Mouse (Mus musculus) splenic B cell, adult 2 months (primary cell): Measurements from ENCODE around the gene Ctnnd2.

Experiments used
- DNase-seq: peaks from one replicate; pipeline ENCODE4 v3.0.0-alpha.2; 2011; ENCODE audit warnings: low read depth, low spot score
- H3K27me3 ChIP-seq: 2 replicates; pipeline ENCODE4 v1.6.1; 2012; ENCODE audit warnings: mild to moderate bottlenecking, low read length, moderate library complexity, mixed read lengths; ENCODE audit not compliant: control insufficient read depth, poor library complexity, insufficient read depth, severe bottlenecking
- H3K36me3 ChIP-seq: 2 replicates; pipeline ENCODE4 v1.6.1; 2012; ENCODE audit warnings: mild to moderate bottlenecking, low read length, moderate library complexity, mixed read lengths; ENCODE audit not compliant: control insufficient read depth, poor library complexity, insufficient read depth, severe bottlenecking

Gene Ctnnd2

GRCm38 (mm10) chr15:30199785-30200184 lies 27.4 kb downstream of the Ctnnd2 start:
- H3K36me3 ChIP-seq: no peaks in the 10 kb centered on the region
- no peak for DNase-seq

GRCm38 (mm10) chr15:30201211-30201610 lies 28.8 kb downstream of the Ctnnd2 start:
- Histone ChIP-seq H3K36me3 (no peaks in the 10 kb centered on the region), H3K27me3 (no peaks in the 10 kb centered on the region)
- no peak for DNase-seq

More at GRCm38 (mm10) chr15:30199785-30200184, 27.4 kb downstream of the Ctnnd2 start:
- no peaks in the 10 kb centered on the region for H3K27me3 ChIP-seq

- Histone ChIP-seq H3K27me3 (no peaks in the 10 kb centered on the region), H3K36me3 (no peaks in the 10 kb centered on the region)
- no peak for DNase-seq
These were observed 29.2 kb downstream of the Ctnnd2 start for GRCm38 (mm10) chr15:30201617-30202016.

GRCm38 (mm10) chr15:30212746-30213145 lies 40.4 kb downstream of the Ctnnd2 start:
- Histone ChIP-seq H3K36me3 (no peaks in the 10 kb centered on the region), H3K27me3 (no peaks in the 10 kb centered on the region)
- no peak for DNase-seq

- DNase-seq: no peak
- H3K36me3 ChIP-seq: no peaks in the 10 kb centered on the region
- no peaks in the 10 kb centered on the region for H3K27me3 ChIP-seq
These were observed 43.5 kb downstream of the Ctnnd2 start for GRCm38 (mm10) chr15:30215871-30216270.

- DNase-seq: no peak
- Histone ChIP-seq H3K36me3 (no peaks in the 10 kb centered on the region), H3K27me3 (no peaks in the 10 kb centered on the region)
These were observed 56.7 kb downstream of the Ctnnd2 start for GRCm38 (mm10) chr15:30229112-30229511.

GRCm38 (mm10) chr15:30235210-30236034 lies 63.0 kb downstream of the Ctnnd2 start:
- no peak for DNase-seq
- Histone ChIP-seq H3K36me3 (no peaks in the 10 kb centered on the region), H3K27me3 (no peaks in the 10 kb centered on the region)

- Histone ChIP-seq H3K36me3 (no peaks in the 10 kb centered on the region), H3K27me3 (no peaks in the 10 kb centered on the region)
These were observed 68.5 kb downstream of the Ctnnd2 start for GRCm38 (mm10) chr15:30240881-30241280.

GRCm38 (mm10) chr15:30268822-30269221 lies 96.4 kb downstream of the Ctnnd2 start:
- no peaks in the 10 kb centered on the region for H3K36me3 ChIP-seq
- DNase-seq: no peak
- no peaks in the 10 kb centered on the region for H3K27me3 ChIP-seq

More at GRCm38 (mm10) chr15:30240881-30241280, 68.5 kb downstream of the Ctnnd2 start:
- no peak for DNase-seq

GRCm38 (mm10) chr15:30271141-30271572 lies 98.8 kb downstream of the Ctnnd2 start:
- no peaks in the 10 kb centered on the region for H3K27me3 ChIP-seq
- DNase-seq: no peak
- no peaks in the 10 kb centered on the region for H3K36me3 ChIP-seq

- Histone ChIP-seq H3K36me3 (no peaks in the 10 kb centered on the region), H3K27me3 (no peaks in the 10 kb centered on the region)
- no peak for DNase-seq
These were observed 99.9 kb downstream of the Ctnnd2 start for GRCm38 (mm10) chr15:30272326-30272725.

- Histone ChIP-seq H3K36me3 (no peaks in the 10 kb centered on the region), H3K27me3 (no peaks in the 10 kb centered on the region)
- DNase-seq: no peak
These were observed 103.3 kb downstream of the Ctnnd2 start for GRCm38 (mm10) chr15:30275721-30276120.

GRCm38 (mm10) chr15:30276691-30277090 lies 104.3 kb downstream of the Ctnnd2 start:
- Histone ChIP-seq H3K36me3 (no peaks in the 10 kb centered on the region), H3K27me3 (no peaks in the 10 kb centered on the region)
- DNase-seq: no peak

GRCm38 (mm10) chr15:30278610-30279009 lies 106.2 kb downstream of the Ctnnd2 start:
- no peak for DNase-seq
- Histone ChIP-seq H3K36me3 (no peaks in the 10 kb centered on the region), H3K27me3 (no peaks in the 10 kb centered on the region)

- no peaks in the 10 kb centered on the region for H3K36me3 ChIP-seq
- DNase-seq: no peak
- no peaks in the 10 kb centered on the region for H3K27me3 ChIP-seq
These were observed 113.3 kb downstream of the Ctnnd2 start for GRCm38 (mm10) chr15:30285572-30286244.
